Mouse (Mus musculus): Measurements from ENCODE around the gene BC005537. TPM values are rescaled to one million over a fixed set of nuclear protein-coding genes. Genes with fewer than 3 reads are reported as not detected.
"Not testable (repeated sequence)": the region's sequence is repeated elsewhere in the genome, so short reads cannot be mapped to it uniquely, and the experiment has no call there.

BC005537 gene
- polyA plus RNA-seq, 1 experiment = 28.3 TPM

DNA sequence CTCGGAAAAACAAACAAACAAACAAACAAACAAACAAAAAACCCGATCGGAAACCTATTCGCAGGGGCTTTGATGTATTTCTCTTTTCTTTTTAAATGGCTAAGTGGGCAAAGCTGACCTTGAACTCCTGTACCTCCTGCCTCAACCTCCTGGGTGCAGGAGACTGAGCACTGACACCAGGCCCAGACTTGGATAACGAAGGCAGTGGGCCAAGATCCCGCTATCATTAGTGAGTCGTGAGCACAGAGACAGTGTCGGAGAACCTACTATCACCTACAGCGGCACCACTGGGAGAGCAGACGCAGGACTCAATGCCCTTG, 40.4 kb upstream of the BC005537 start:
- Histone ChIP-seq H3K4me3 (ENCODE audit: insufficient read depth, poor library complexity, severe bottlenecking) (peak overlapping the region; percentile 92), H3K27me3 (ENCODE audit: control insufficient read depth, insufficient read depth, insufficient read length) (no peaks in the 10 kb centered on the region), H3ac (ENCODE audit: control insufficient read depth, insufficient read length, low read depth) (peak overlapping the region; percentile 74), H3K79me2 (ENCODE audit: control insufficient read depth, insufficient read depth) (peaks cover 44% of the 10 kb centered on the region), H3K36me3 (ENCODE audit: control insufficient read depth, insufficient read depth) (peaks cover 41% of the 10 kb centered on the region), H3K79me3 (ENCODE audit: low read depth) (peaks cover 38% of the 10 kb centered on the region)
- TF ChIP-seq MAX (IDR thresholded peaks at IDR 0.05) = no peak
- no peak for TF ChIP-seq CTCF (IDR thresholded peaks at IDR 0.05; ENCODE audit: control insufficient read depth, insufficient read depth, insufficient read length)
- no peak for TF ChIP-seq FOSL1 (IDR thresholded peaks at IDR 0.05; ENCODE audit: insufficient read depth, low read length, poor library complexity, severe bottlenecking)
- TF ChIP-seq USF1 (IDR thresholded peaks at IDR 0.05; ENCODE audit: low read depth) = no peak
- TF ChIP-seq MYOD1 (IDR thresholded peaks at IDR 0.05; ENCODE audit: control insufficient read depth, insufficient read length, low read depth) = no peak
- TF ChIP-seq MYOG (IDR thresholded peaks at IDR 0.05; ENCODE audit: control insufficient read depth, extremely low read depth, insufficient read length) = no peak
- no peak for TF ChIP-seq CEBPB (IDR thresholded peaks at IDR 0.05; ENCODE audit: low read depth)

DNA sequence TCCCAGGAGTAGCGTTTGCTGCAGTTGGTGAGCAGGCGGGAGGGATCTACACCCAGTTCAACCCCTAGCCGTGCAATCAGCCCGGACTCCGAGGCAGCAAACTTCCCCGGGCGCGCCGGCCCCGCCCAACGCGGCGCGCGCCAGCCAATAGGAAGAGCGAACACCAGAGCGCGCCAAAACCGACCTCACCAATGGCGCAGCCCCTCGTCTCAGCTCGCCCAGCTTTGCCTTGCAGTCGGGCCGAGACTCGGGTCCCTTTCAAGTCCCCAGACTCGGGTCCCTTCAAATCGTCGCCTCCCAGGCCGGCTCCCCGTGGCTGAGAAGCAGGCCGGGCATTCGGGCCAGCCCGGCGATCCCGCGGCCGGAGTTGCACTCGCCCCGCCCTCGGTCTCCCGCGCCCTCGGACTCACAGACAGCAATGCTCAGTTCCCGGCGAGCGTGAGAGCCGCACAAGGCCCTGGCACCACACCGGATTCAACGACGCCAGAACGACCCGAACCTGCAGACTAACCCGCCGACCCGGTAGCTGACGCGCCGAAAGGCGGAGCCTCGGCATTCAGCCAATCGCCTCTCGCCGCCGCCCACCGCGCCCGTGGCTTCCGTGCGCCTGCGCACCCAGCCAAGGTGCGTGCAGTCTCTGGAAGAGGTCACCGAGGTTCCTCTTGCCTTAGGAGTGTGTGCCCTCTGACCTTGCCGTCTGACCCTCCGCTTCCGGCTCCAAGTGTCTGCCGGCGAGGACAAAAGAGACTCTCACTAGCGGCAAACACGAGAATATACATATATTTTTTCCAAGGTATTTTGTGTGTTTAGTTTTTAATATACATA, 39.8 kb upstream of the BC005537 start, which contains the start of gene Gmnn:
Gene Gmnn, minus strand, starts transcription at position 521 of the 825 bp plus-strand sequence.
- Histone ChIP-seq H3K79me3 (ENCODE audit: low read depth) (peaks cover 38% of the 10 kb centered on the region), H3K36me3 (ENCODE audit: control insufficient read depth, insufficient read depth) (peaks cover 36% of the 10 kb centered on the region), H3K79me2 (ENCODE audit: control insufficient read depth, insufficient read depth) (peaks cover 44% of the 10 kb centered on the region), H3K4me3 (ENCODE audit: insufficient read depth, poor library complexity, severe bottlenecking) (peak within 1 kb of the TSS; percentile 92), H3K27me3 (ENCODE audit: control insufficient read depth, insufficient read depth, insufficient read length) (no peaks in the 10 kb centered on the region), H3ac (ENCODE audit: control insufficient read depth, insufficient read length, low read depth) (peak within 1 kb of the TSS; percentile 89)
- TF ChIP-seq MAX (IDR thresholded peaks at IDR 0.05) (peak; percentile 10), USF1 (IDR thresholded peaks at IDR 0.05; ENCODE audit: low read depth) (no peak)

DNA sequence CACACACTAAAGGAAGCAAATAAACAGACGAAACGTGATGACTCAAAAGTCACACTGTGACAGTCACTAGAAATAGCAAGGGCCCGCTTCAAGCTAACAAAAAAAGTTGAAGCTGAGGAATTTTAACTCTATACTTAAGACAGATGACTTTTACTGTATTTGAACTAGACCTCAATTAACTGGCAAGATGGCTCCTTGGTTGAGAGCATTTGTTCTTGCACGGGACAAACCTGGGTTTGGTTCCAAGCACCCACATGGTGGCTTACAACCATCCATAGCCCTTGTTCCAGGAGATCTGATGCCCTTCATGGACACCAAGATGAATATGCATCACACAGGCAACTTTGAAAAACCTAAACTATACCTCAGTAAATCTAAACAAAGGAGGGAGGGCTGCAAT, 39.2 kb upstream of the BC005537 start:
- H3K79me2 ChIP-seq (ENCODE audit: control insufficient read depth, insufficient read depth) = peaks cover 44% of the 10 kb centered on the region
- no peak overlapping the region for H3ac ChIP-seq (ENCODE audit: control insufficient read depth, insufficient read length, low read depth)
- H3K27me3 ChIP-seq (ENCODE audit: control insufficient read depth, insufficient read depth, insufficient read length) = no peaks in the 10 kb centered on the region
- H3K79me3 ChIP-seq (ENCODE audit: low read depth) = peaks cover 38% of the 10 kb centered on the region
- no peak for TF ChIP-seq USF1 (IDR thresholded peaks at IDR 0.05; ENCODE audit: low read depth)
- peak overlapping the region; percentile 92 for H3K4me3 ChIP-seq (ENCODE audit: insufficient read depth, poor library complexity, severe bottlenecking)
- H3K36me3 ChIP-seq (ENCODE audit: control insufficient read depth, insufficient read depth) = peaks cover 29% of the 10 kb centered on the region

DNA sequence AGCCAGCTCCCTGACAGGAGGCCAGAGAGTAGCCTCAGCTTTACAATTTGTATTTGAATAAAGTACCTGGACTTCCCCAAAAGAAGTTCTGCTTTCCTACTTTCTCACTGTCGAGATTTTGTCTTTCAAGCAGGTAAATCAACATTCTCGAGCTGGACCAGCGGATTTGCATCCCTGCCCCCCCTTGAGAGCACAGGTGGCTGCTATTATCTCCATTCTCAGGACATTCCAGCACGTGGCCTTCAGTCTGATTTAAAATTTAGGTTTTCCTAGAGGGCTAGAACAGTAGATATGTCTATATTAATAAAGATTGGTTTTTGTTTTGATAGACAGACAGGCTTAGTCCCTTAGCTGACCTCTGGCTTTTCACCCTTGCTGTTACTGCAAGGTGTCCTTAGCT, 33.6 kb upstream of the BC005537 start:
- not testable (repeated sequence) for H3K27me3 ChIP-seq (ENCODE audit: control insufficient read depth, insufficient read depth, insufficient read length); H3K79me2 ChIP-seq (ENCODE audit: control insufficient read depth, insufficient read depth); H3K36me3 ChIP-seq (ENCODE audit: control insufficient read depth, insufficient read depth); H3K79me3 ChIP-seq (ENCODE audit: low read depth); H3K4me3 ChIP-seq (ENCODE audit: insufficient read depth, poor library complexity, severe bottlenecking); H3ac ChIP-seq (ENCODE audit: control insufficient read depth, insufficient read length, low read depth)

DNA sequence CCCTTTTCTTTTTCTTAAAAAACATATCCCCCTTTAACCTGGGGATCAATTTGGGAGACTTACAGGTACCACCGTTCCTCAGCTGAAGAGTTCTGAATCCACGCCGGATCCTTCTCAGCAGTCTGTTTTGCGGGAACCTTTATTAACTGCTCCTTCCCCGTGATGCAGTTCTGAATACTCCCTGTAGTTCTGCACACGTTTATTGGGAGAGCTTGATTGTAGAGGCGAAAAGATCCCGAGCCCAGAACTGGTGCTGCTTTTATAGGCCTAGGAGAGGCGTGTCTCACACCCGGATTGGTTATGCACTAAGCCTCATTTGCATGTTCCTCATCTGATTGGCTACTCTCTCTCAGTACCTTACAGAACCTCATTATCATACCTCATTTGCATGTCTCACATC, 30.0 kb upstream of the BC005537 start:
- H3ac ChIP-seq (ENCODE audit: control insufficient read depth, insufficient read length, low read depth); H3K27me3 ChIP-seq (ENCODE audit: control insufficient read depth, insufficient read depth, insufficient read length); H3K4me3 ChIP-seq (ENCODE audit: insufficient read depth, poor library complexity, severe bottlenecking); H3K79me3 ChIP-seq (ENCODE audit: low read depth); H3K36me3 ChIP-seq (ENCODE audit: control insufficient read depth, insufficient read depth); H3K79me2 ChIP-seq (ENCODE audit: control insufficient read depth, insufficient read depth): not testable (repeated sequence)

DNA sequence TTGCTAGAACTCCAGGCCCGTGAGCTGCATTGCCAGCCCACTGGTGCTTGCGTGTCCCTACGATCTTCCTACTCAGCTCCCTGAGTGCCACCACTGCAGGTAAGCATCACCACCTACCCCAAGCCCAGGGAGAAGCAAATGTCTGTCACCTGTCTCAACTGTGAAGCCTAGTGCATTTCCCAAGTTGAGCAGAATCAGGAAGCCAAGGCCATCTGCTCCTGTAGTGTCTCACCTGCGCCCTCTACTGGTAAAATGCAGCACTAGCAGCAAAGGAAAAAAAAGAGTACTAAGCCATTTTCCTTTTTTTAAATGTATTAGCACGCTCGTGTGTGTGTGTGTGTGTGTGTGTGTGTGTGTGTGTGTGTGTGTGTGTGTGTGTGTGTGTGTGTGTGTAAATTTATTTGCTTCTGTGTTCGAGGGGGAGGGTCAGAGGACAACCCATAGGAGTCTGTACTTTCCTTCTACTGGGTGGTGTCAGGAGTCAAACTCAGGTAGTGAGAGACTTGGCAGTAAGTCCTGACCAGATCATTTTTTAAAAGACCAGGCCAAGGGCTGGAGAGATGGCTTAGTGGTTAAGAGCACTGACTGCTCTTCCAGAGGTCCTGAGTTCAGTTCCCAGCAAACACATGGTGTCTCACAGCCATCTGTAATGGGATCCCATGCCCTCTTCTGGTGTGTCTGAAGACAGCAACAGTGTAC, 25.2 kb upstream of the BC005537 start:
- no peak overlapping the region for H3K4me3 ChIP-seq (ENCODE audit: insufficient read depth, poor library complexity, severe bottlenecking)
- no peaks in the 10 kb centered on the region for H3K79me2 ChIP-seq (ENCODE audit: control insufficient read depth, insufficient read depth)
- no peaks in the 10 kb centered on the region for H3K27me3 ChIP-seq (ENCODE audit: control insufficient read depth, insufficient read depth, insufficient read length)
- TF ChIP-seq MAX (IDR thresholded peaks at IDR 0.05) (no peak), FOSL1 (IDR thresholded peaks at IDR 0.05; ENCODE audit: insufficient read depth, low read length, poor library complexity, severe bottlenecking) (no peak), CEBPB (IDR thresholded peaks at IDR 0.05; ENCODE audit: low read depth) (no peak), USF1 (IDR thresholded peaks at IDR 0.05; ENCODE audit: low read depth) (no peak), MYOG (IDR thresholded peaks at IDR 0.05; ENCODE audit: control insufficient read depth, extremely low read depth, insufficient read length) (no peak), MYOD1 (IDR thresholded peaks at IDR 0.05; ENCODE audit: control insufficient read depth, insufficient read length, low read depth) (no peak)
- H3K79me3 ChIP-seq (ENCODE audit: low read depth) = no peaks in the 10 kb centered on the region
- H3K36me3 ChIP-seq (ENCODE audit: control insufficient read depth, insufficient read depth) = no peaks in the 10 kb centered on the region
- H3ac ChIP-seq (ENCODE audit: control insufficient read depth, insufficient read length, low read depth) = no peak overlapping the region
